Mouse (Mus musculus) right cerebral cortex, postnatal 10 days (tissue): ENCODE data around the gene Jade1.
A peak's percentile ranks its signal among the peaks of the same experiment; 100 is the strongest.

Source experiments
- DNase-seq, 2 experiments: peaks; one replicate each; pipeline ENCODE4 v3.0.0; 2021; ENCODE audit warnings: low spot score in 2 of 2

The Jade1 gene

GRCm38 (mm10) chr3:41599226-41599625, 43.7 kb downstream of the Jade1 start:
- no peak for DNase-seq

- peak in 1 of 2 experiments; percentile 63 for DNase-seq
Measured at GRCm38 (mm10) chr3:41599806-41600589, 44.5 kb downstream of the Jade1 start.

DNA sequence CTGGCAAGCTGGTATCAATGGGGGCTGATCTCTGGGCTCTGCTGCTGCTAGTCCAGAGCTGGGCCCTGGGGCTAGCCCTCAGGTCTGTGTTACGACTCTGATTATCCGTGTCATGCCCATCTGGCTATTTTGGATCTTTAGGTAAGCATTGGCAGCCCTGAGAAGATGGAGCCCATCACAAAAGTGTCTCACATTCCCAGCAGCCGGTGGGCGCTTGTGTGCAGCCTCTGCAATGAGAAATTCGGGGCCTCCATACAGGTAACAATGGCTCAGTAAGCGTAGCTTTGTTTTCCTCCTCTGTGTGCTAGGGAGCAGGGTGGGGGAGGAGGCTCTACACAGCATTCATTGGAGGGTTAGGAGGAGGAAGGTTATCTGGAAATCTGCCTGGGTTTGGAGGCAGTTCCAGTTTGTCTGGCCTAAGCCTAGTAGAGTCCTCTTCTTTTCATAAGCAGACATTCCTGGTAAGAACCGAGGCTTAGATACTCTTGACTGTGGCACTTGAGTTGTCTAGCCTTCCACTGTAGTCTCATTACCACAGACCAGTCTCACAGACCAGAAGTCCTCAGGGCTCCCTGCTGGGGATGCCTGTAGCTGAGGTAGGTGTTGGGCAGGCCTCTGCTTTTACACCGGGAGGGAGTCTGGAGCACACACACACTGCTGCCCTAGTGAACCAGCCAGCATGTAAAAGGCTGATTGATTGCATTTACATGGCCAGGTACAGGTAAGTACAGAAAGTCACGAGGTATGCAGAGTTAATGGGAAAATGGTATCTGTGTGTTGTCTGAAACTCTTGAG, 45.9 kb downstream of the Jade1 start:
- DNase-seq: no peak

DNA sequence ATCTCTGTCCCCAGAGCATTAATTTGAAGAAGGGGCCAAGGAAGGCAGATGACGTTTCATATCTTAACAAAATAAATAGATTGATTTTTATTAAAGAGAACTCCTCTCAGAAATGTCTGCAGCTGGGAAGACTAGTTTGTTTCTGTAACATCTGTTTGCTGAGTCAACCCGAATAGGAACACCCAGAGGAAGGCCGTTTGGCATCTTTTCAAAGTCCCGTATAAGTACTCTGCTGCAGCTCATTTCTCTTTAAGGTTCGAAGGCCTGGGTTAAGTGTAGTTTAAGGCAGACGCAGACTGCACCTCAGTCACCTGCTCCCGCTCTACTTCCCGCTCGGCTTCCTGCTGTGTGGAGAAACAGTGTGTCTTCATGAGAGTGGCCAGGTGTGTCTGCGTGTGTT, 47.4 kb downstream of the Jade1 start:
- DNase-seq: no peak

- no peak for DNase-seq
Measured at GRCm38 (mm10) chr3:41603470-41604019, 48.0 kb downstream of the Jade1 start.

- peak in 1 of 2 experiments; percentile 20 for DNase-seq
Measured at GRCm38 (mm10) chr3:41604629-41605321, 49.2 kb downstream of the Jade1 start.

DNA sequence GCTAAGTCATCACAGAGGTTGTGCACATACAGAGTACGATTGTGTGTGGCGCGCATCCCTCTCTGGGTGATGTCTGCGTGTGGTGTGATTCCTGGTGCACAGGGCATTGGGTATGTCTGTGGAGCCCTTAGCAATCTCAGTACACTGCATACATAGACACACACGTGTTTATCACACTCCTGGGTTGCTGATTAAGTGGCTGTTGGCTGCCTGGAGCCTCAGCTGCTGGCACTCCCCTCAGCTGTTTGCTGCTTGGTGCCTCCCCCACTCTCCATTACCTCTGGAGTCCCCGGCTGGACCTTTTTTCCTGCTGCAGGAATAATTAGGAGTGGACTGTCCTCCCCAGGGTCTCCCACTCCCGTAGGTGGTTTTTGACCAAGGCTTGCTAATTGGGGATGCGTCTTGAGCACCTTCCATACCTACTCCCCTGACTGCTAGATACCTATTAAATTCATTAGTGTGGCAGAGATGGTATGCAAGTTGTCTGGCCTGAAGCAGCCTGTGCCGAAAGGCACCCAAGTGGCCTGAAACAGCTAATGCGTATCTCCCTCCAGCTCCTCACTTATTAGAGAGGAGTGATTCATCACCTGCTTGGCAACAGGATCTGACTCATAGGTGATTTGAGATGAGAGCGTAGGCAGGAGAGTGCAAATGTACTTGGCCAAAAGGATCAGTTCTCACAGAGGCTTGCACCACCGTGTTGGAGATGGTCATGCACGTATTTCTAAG, 50.2 kb downstream of the Jade1 start:
- DNase-seq: peak in 1 of 2 experiments; percentile 25

- peak in 1 of 2 experiments; percentile 22 for DNase-seq
Measured at GRCm38 (mm10) chr3:41606330-41606664, 50.8 kb downstream of the Jade1 start.

- DNase-seq: peak in 1 of 2 experiments; percentile 19
Measured at GRCm38 (mm10) chr3:41607050-41607449, 51.5 kb downstream of the Jade1 start.

DNA sequence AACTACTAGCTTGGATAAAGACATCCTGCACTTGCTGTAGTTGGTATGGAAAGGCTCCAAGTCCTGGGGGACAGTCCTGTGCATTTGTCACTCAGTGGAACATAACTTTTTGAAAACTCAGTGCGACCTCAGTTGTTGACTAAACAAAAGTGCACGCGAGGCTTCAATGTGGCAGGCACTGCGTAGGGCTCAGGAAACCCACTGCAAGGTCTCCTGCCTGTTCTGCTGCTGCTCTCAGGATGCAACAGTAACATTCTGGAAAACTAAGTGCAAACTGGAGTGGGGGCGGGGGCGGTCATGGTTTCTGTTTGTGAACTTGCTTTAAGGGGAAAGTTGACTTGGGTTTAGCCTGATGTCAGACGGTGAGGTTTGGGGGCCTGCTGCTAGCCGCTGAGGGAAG, 51.9 kb downstream of the Jade1 start:
- peak in 1 of 2 experiments; percentile 18 for DNase-seq

GRCm38 (mm10) chr3:41609071-41609470, 53.5 kb downstream of the Jade1 start:
- DNase-seq: peak in 1 of 2 experiments; percentile 10

- DNase-seq: no peak
Measured at GRCm38 (mm10) chr3:41612211-41612610, 56.7 kb downstream of the Jade1 start.

GRCm38 (mm10) chr3:41613706-41614105, 58.2 kb downstream of the Jade1 start:
- no peak for DNase-seq

GRCm38 (mm10) chr3:41614230-41614985, 58.9 kb downstream of the Jade1 start:
- no peak for DNase-seq

- no peak for DNase-seq
Measured at GRCm38 (mm10) chr3:41618036-41618435, 62.5 kb downstream of the Jade1 start.

- no peak for DNase-seq
Measured at GRCm38 (mm10) chr3:41618488-41618887, 63.0 kb downstream of the Jade1 start.

GRCm38 (mm10) chr3:41620971-41621370, 65.4 kb downstream of the Jade1 start:
- no peak for DNase-seq

DNA sequence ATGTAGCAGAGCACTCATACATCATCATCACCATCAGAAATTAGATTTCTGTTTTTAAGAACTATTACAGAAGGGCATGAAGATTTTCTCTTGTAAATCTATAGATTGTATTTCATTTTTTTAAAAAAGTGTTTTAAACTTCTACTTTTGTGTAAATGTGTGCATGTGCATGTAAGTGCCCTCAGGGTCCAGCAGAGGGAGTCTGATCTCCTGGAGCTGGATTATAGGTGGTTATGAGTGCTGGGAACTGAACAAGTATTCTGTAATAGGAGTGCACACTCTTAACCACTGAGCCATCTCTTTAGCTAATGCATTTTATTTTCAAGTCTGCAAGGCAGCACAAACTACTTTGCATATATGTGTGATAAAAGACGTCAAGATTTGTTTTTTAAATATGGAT, 100.1 kb downstream of the Jade1 start:
- DNase-seq: no peak
